Mouse (Mus musculus): ENCODE data around the gene Hyal6. TPM values are rescaled to one million over a fixed set of nuclear protein-coding genes. Genes with fewer than 3 reads are reported as not detected.

Gene Hyal6
- not detected in 2 replicates for polyA plus RNA-seq (2015; fragmentation: Nextera tagmentation; extraction: Ambion mirVana)

DNA sequence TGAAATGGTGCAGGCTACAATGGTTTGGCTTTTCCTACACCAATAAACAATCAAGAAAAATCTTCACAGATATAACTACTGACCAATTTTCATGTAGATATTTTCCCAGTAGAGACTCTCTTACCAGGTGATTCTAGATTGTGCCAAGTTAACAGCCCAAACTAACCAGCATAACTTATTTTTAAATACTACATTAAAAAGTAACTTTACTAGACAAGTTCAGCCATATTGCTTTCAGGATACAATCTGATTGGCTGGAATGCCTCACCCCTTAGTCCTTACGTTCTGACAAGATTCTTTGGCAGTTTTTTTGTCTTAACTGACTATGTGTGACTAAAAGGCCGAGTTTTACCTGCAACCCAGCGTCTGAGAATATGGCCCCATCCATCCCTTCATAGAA, at the start of gene Hyal6:
Gene Hyal6, plus strand, starts transcription at position 301 of the 400 bp plus-strand sequence.

DNA sequence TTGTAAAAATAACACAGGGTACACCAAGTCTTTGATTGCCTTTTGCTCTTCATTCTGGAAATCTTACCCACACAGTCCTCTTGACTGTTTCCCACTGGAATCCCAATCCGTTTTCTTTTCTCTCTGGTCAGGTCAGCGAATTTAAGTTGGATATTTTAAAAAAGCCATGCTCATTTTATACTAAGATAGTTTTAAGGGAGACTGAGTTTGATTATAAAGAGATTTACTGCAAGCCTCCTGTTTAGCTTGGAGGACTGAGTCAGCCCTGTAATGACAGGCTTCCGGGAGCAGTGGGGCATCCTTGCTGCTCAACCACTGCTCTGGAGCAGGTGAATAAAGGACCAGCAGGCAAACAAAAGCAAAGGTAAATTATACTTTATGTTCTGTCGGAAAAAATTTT, 15.0 kb downstream of the Hyal6 start, which contains the start of gene Hyal4:
Gene Hyal4, plus strand, starts transcription at position 301 of the 400 bp plus-strand sequence.

DNA sequence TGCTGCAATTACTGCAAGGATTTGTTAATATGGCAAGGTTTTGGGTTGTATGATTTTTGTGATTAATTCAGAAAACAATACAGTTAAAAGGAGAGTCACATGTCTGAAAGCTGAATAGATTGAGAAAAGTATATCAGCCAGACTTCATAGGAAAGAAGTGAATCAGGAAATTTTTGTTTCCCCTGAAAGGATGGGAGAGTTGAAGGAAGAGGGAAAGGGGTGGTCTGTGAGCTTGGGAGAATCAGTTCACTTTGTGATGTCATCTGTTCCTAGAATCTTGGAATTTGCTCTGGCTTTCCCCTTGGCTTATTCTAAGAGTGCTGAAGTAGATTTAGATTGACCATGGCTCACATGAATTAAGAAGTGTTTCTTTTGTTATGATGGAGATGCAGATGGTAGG, 57.8 kb downstream of the Hyal6 start, which contains the start of gene Spam1:
Gene Spam1, plus strand, starts transcription at position 301 of the 400 bp plus-strand sequence.

Other genes starting within 250 kb of the Hyal6 start
- 0.10 TPM in 1 of 2 replicates, not detected in the other for gene Iqub, start 218.2 kb upstream of the Hyal6 start, polyA plus RNA-seq (2015; fragmentation: Nextera tagmentation; extraction: Ambion mirVana)
- 250 and 273 TPM in 2 replicates for gene Ndufa5, start 205.2 kb upstream of the Hyal6 start, polyA plus RNA-seq (2015; fragmentation: Nextera tagmentation; extraction: Ambion mirVana)
- gene Asb15, start 205.1 kb upstream of the Hyal6 start, polyA plus RNA-seq (2015; fragmentation: Nextera tagmentation; extraction: Ambion mirVana), result not detected in 2 replicates
- gene Lmod2, start 135.5 kb upstream of the Hyal6 start, polyA plus RNA-seq (2015; fragmentation: Nextera tagmentation; extraction: Ambion mirVana), result not detected in 2 replicates
- 33.9 and 34.0 TPM in 2 replicates for gene Wasl, start 68.2 kb upstream of the Hyal6 start, polyA plus RNA-seq (2015; fragmentation: Nextera tagmentation; extraction: Ambion mirVana)
- 0.04 TPM in 1 of 2 replicates, not detected in the other for gene Hyal4, start 15.1 kb downstream of the Hyal6 start, polyA plus RNA-seq (2015; fragmentation: Nextera tagmentation; extraction: Ambion mirVana)
- not detected in 2 replicates for gene Spam1, start 57.9 kb downstream of the Hyal6 start, polyA plus RNA-seq (2015; fragmentation: Nextera tagmentation; extraction: Ambion mirVana)
- 0.16 TPM in 1 of 2 replicates, not detected in the other for gene Hyal5, start 124.8 kb downstream of the Hyal6 start, polyA plus RNA-seq (2015; fragmentation: Nextera tagmentation; extraction: Ambion mirVana)
- gene Tmem229a, start 223.1 kb downstream of the Hyal6 start, polyA plus RNA-seq (2015; fragmentation: Nextera tagmentation; extraction: Ambion mirVana), result 0.35 and 0.57 TPM in 2 replicates